Mouse (Mus musculus): ENCODE measurements around the gene Kcnh5. TPM values are rescaled to one million over a fixed set of nuclear protein-coding genes. Genes with fewer than 3 reads are reported as not detected.

Kcnh5 gene
- total and polyA plus RNA-seq, 3 experiments = not detected

GRCm38 (mm10) chr12:74881344-74881743 is 295.8 kb downstream of the Kcnh5 start:
- Histone ChIP-seq H3K9me3 (replicated peaks; ENCODE audit: insufficient read depth, low read length) (no peaks in the 10 kb centered on the region), H3K79me2 (ENCODE audit: control insufficient read depth, insufficient read depth, low read length, poor library complexity) (no peaks in the 10 kb centered on the region), H3K4me1 (ENCODE audit: control insufficient read depth in 1 of 2, insufficient read depth in 2 of 2, low read length in 2 of 2) (no peaks in the 10 kb centered on the region), H3K27me3 (ENCODE audit: control insufficient read depth in 1 of 2, insufficient read depth in 2 of 2, low read length in 2 of 2) (no peaks in the 10 kb centered on the region), H3K27ac (ENCODE audit: control insufficient read depth, low read depth, low read length) (no peak overlapping the region), H3K36me3 (ENCODE audit: control insufficient read depth in 1 of 2, insufficient read depth in 2 of 2, low read length in 2 of 2) (no peaks in the 10 kb centered on the region), H3K4me3 (ENCODE audit: control insufficient read depth in 1 of 2, insufficient read depth in 1 of 2, low read depth in 2 of 2, low read length in 2 of 2) (no peak overlapping the region), H3K9ac (ENCODE audit: control insufficient read depth, low read depth, low read length, poor library complexity, severe bottlenecking) (no peak overlapping the region)
- TF ChIP-seq ZNF384 (IDR thresholded peaks at IDR 0.05; ENCODE audit: low read depth, low read length) = no peak
- no peak for DNase-seq (ENCODE audit: low read depth, low spot score)

GRCm38 (mm10) chr12:74855666-74856065 is 321.5 kb downstream of the Kcnh5 start:
- Histone ChIP-seq H3K27ac (ENCODE audit: control insufficient read depth, low read depth, low read length) (no peak overlapping the region), H3K9me3 (replicated peaks; ENCODE audit: insufficient read depth, low read length) (no peaks in the 10 kb centered on the region), H3K36me3 (ENCODE audit: control insufficient read depth in 1 of 2, insufficient read depth in 2 of 2, low read length in 2 of 2) (no peaks in the 10 kb centered on the region), H3K79me2 (ENCODE audit: control insufficient read depth, insufficient read depth, low read length, poor library complexity) (no peaks in the 10 kb centered on the region), H3K9ac (ENCODE audit: control insufficient read depth, low read depth, low read length, poor library complexity, severe bottlenecking) (no peak overlapping the region), H3K27me3 (ENCODE audit: control insufficient read depth in 1 of 2, insufficient read depth in 2 of 2, low read length in 2 of 2) (no peaks in the 10 kb centered on the region; a peak in 1 of 4 replicates), H3K4me3 (ENCODE audit: control insufficient read depth in 1 of 2, insufficient read depth in 1 of 2, low read depth in 2 of 2, low read length in 2 of 2) (no peak overlapping the region), H3K4me1 (ENCODE audit: control insufficient read depth in 1 of 2, insufficient read depth in 2 of 2, low read length in 2 of 2) (no peaks in the 10 kb centered on the region)
- TF ChIP-seq ELF1 (IDR thresholded peaks at IDR 0.05; ENCODE audit: low read depth, low read length) (no peak), KAT2A (conservative IDR thresholded peaks at IDR 0.05; ENCODE audit: low read depth, low read length) (no peak), TBP (IDR thresholded peaks at IDR 0.05; ENCODE audit: low read depth, low read length) (no peak), GATA1 (IDR thresholded peaks at IDR 0.05; ENCODE audit: low read depth, low read length) (no peak), MAFK (IDR thresholded peaks at IDR 0.05; ENCODE audit: borderline replicate concordance, low read depth, low read length) (no peak), ZC3H11A (IDR thresholded peaks at IDR 0.05; ENCODE audit: low read depth, low read length) (no peak), NRF1 (IDR thresholded peaks at IDR 0.05; ENCODE audit: insufficient read depth, low read depth, low read length, poor library complexity, severe bottlenecking) (no peak), SIN3A (IDR thresholded peaks at IDR 0.05; ENCODE audit: low read length) (no peak), SMC3 (IDR thresholded peaks at IDR 0.05; ENCODE audit: low read depth, low read length) (no peak), TCF12 (IDR thresholded peaks at IDR 0.05; ENCODE audit: low read depth, low read length) (no peak), ZMIZ1 (IDR thresholded peaks at IDR 0.05; ENCODE audit: low read depth, low read length) (no peak)
- no peak for DNase-seq (ENCODE audit: low read depth, low spot score)

- H3K79me2 ChIP-seq (ENCODE audit: control insufficient read depth, insufficient read depth, low read length, poor library complexity) = no peaks in the 10 kb centered on the region
- no peaks in the 10 kb centered on the region; a peak in 1 of 4 replicates for H3K27me3 ChIP-seq (ENCODE audit: control insufficient read depth in 1 of 2, insufficient read depth in 2 of 2, low read length in 2 of 2)
- DNase-seq (ENCODE audit: low read depth, low spot score) = no peak
- TF ChIP-seq ZNF384 (IDR thresholded peaks at IDR 0.05; ENCODE audit: low read depth, low read length) (no peak), ELF1 (IDR thresholded peaks at IDR 0.05; ENCODE audit: low read depth, low read length) (no peak), ZC3H11A (IDR thresholded peaks at IDR 0.05; ENCODE audit: low read depth, low read length) (no peak), NRF1 (IDR thresholded peaks at IDR 0.05; ENCODE audit: insufficient read depth, low read depth, low read length, poor library complexity, severe bottlenecking) (no peak), MAFK (IDR thresholded peaks at IDR 0.05; ENCODE audit: borderline replicate concordance, low read depth, low read length) (no peak), POLR2AphosphoS2 (IDR thresholded peaks at IDR 0.05; ENCODE audit: low read length) (no peak), JUND (IDR thresholded peaks at IDR 0.05; ENCODE audit: low read depth, low read length) (no peak), RAD21 (IDR thresholded peaks at IDR 0.05; ENCODE audit: low read depth, low read length) (no peak), MAZ (IDR thresholded peaks at IDR 0.05; ENCODE audit: low read depth, low read length) (no peak), BHLHE40 (IDR thresholded peaks at IDR 0.05; ENCODE audit: borderline replicate concordance, low read depth, low read length) (no peak), ETS1 (IDR thresholded peaks at IDR 0.05; ENCODE audit: low read depth, low read length) (no peak), GATA1 (IDR thresholded peaks at IDR 0.05; ENCODE audit: low read depth, low read length) (no peak), MAX (IDR thresholded peaks at IDR 0.05; ENCODE audit: low read length) (no peak), TBP (IDR thresholded peaks at IDR 0.05; ENCODE audit: low read depth, low read length) (no peak), ZKSCAN1 (IDR thresholded peaks at IDR 0.05; ENCODE audit: low read depth, low read length) (no peak), RCOR1 (IDR thresholded peaks at IDR 0.05; ENCODE audit: low read depth, low read length) (no peak), ZMIZ1 (IDR thresholded peaks at IDR 0.05; ENCODE audit: low read depth, low read length) (no peak), HCFC1 (IDR thresholded peaks at IDR 0.05; ENCODE audit: low read depth, low read length) (no peak)
- no peaks in the 10 kb centered on the region for H3K36me3 ChIP-seq (ENCODE audit: control insufficient read depth in 1 of 2, insufficient read depth in 2 of 2, low read length in 2 of 2)
- no peaks in the 10 kb centered on the region for H3K4me1 ChIP-seq (ENCODE audit: control insufficient read depth in 1 of 2, insufficient read depth in 2 of 2, low read length in 2 of 2)
- H3K9me3 ChIP-seq (replicated peaks; ENCODE audit: insufficient read depth, low read length) = no peaks in the 10 kb centered on the region
- no peak overlapping the region for H3K4me3 ChIP-seq (ENCODE audit: control insufficient read depth in 1 of 2, insufficient read depth in 1 of 2, low read depth in 2 of 2, low read length in 2 of 2)
- H3K9ac ChIP-seq (ENCODE audit: control insufficient read depth, low read depth, low read length, poor library complexity, severe bottlenecking) = no peak overlapping the region
- no peak overlapping the region for H3K27ac ChIP-seq (ENCODE audit: control insufficient read depth, low read depth, low read length)
Measured at GRCm38 (mm10) chr12:74854263-74854662, 322.9 kb downstream of the Kcnh5 start.

Measured in MEL (cell line).